Mouse (Mus musculus) CH12.LX (cell line): ENCODE data around the gene Senp7.

Experiments
- CTCF ChIP-seq, 2 experiments: IDR thresholded peaks in 1 of 2; conservative IDR thresholded peaks in 1 of 2; 2 replicates each; pipeline ENCODE4 v1.5.1; 2011 to 2012; ENCODE audit warnings: low read depth in 2 of 2, low read length in 2 of 2, improper control_type of control experiment in 1 of 2, inconsistent platforms in 1 of 2, mild to moderate bottlenecking in 1 of 2, moderate library complexity in 1 of 2
- E2F4 ChIP-seq: IDR thresholded peaks from 2 replicates; pipeline ENCODE4 v1.6.1; 2011; ENCODE audit warnings: low read depth, low read length, improper control_type of control experiment; ENCODE audit not compliant: insufficient replicate concordance
- POLR2A ChIP-seq: IDR thresholded peaks from 2 replicates; pipeline ENCODE4 v1.6.1; 2011; ENCODE audit warnings: low read depth, mild to moderate bottlenecking, improper control_type of control experiment, low read length
- RCOR1 ChIP-seq: conservative IDR thresholded peaks from 2 replicates; pipeline ENCODE4 v1.6.1; 2012; ENCODE audit warnings: low read depth, mild to moderate bottlenecking, inconsistent platforms, low read length, improper control_type of control experiment

- TF ChIP-seq RCOR1, result no peak
- TF ChIP-seq POLR2A, result peak; percentile 70
- no peak for TF ChIP-seq E2F4
- 0 out of 4 replicates have a peak, but pooled peaks of 1 of the 2 experiments have one; percentile 9 for TF ChIP-seq CTCF (conservative IDR thresholded peaks at IDR 0.05 in 1 of 2, IDR thresholded peaks at IDR 0.05 in 1 of 2; ENCODE audit: low read depth in 2 of 2, low read length in 2 of 2)
These were observed 27.3 kb downstream of the Senp7 start for GRCm38 (mm10) chr16:56075222-56076111.
